Mouse (Mus musculus) forebrain, embryonic 11.5 days (tissue): ENCODE data around the gene Pecr. TPM values are rescaled to one million over a fixed set of nuclear protein-coding genes. Genes with fewer than 3 reads are reported as not detected.

Experiments
- ATAC-seq: fragments of 200-750 bp; cut with Nextera tagmentation; replicated peaks from 2 replicates; pipeline ENCODE4 v1.8.0; 2017; ENCODE audit warnings: moderate TSS enrichment; ENCODE audit not compliant: low FRiP score
- DNase-seq: peaks from one replicate; pipeline ENCODE4 v3.0.0-alpha.2; 2017; ENCODE audit warnings: low spot score
- H3K27ac ChIP-seq: fragments of 300-500 bp; sonication (generic); 2 replicates; pipeline ENCODE4 v1.5.1; 2014; ENCODE audit warnings: low read depth, low read length
- H3K27me3 ChIP-seq: fragments of 300-500 bp; sonication (generic); 2 replicates; pipeline ENCODE4 v1.6.1; 2014; ENCODE audit warnings: mild to moderate bottlenecking, low read length, mixed read lengths; ENCODE audit not compliant: control insufficient read depth, insufficient read depth
- H3K36me3 ChIP-seq: fragments of 300-500 bp; sonication (generic); 2 replicates; pipeline ENCODE4 v1.6.1; 2014; ENCODE audit warnings: mild to moderate bottlenecking, low read length, moderate library complexity, mixed read lengths; ENCODE audit not compliant: control insufficient read depth, insufficient read depth
- H3K4me1 ChIP-seq: fragments of 300-500 bp; sonication (generic); replicated peaks from 2 replicates; pipeline ENCODE4 v1.6.1; 2014; ENCODE audit warnings: low read length, mixed read lengths; ENCODE audit not compliant: control insufficient read depth, insufficient read depth
- H3K4me2 ChIP-seq: fragments of 300-500 bp; sonication (generic); 2 replicates; pipeline ENCODE4 v1.6.1; 2014; ENCODE audit warnings: low read depth, mild to moderate bottlenecking, low read length, moderate library complexity, mixed read lengths; ENCODE audit not compliant: severe bottlenecking
- H3K4me3 ChIP-seq: fragments of 300-500 bp; sonication (generic); 2 replicates; pipeline ENCODE4 v1.5.1; 2014; ENCODE audit warnings: low read depth, low read length
- H3K9ac ChIP-seq: fragments of 300-500 bp; sonication (generic); 2 replicates; pipeline ENCODE4 v1.6.1; 2014; ENCODE audit warnings: low read length
- H3K9me3 ChIP-seq: fragments of 300-500 bp; sonication (generic); 2 replicates; pipeline ENCODE4 v1.6.1; 2016; ENCODE audit warnings: low read length, mixed read lengths; ENCODE audit not compliant: control insufficient read depth
- WGBS: fragments of 180-500 bp; shearing (Covaris S2); extraction: QIAGEN DNeasy Blood & Tissue Kit; methylation state at CpG from one replicate; pipeline ENCODE4 v1.1.7; 2014; 5-methylcytosine and 5-hydroxymethylcytosine counted together
- polyA plus RNA-seq: library from polyadenylated mRNA; unstranded; fragments of >200 nt; fragmentation: Nextera tagmentation; extraction: Ambion mirVana; gene quantifications from 2 replicates; pipeline ENCODE4 v1.2.1, GENCODE M21; 2014

Pecr gene
- polyA plus RNA-seq, 1 experiment from 2014 or later: 14.5 TPM

- ATAC-seq: no peak
- H3K36me3 ChIP-seq: peaks cover 2% of the 10 kb centered on the region; the same call in 1 of the 2 replicates
- no peak overlapping the region for H3K4me2 ChIP-seq
- H3K27ac ChIP-seq: no peak overlapping the region
- H3K27me3 ChIP-seq: no peaks in the 10 kb centered on the region
- no peak overlapping the region for H3K4me3 ChIP-seq
- H3K9ac ChIP-seq: no peak overlapping the region
- no peak for DNase-seq
- WGBS: 84% methylated on average over 9 of the region's 9 CpGs
- no peaks in the 10 kb centered on the region for H3K4me1 ChIP-seq
- H3K9me3 ChIP-seq: no peaks in the 10 kb centered on the region
Observed at GRCm38 (mm10) chr1:72312701-72313398, 28.7 kb upstream of the Pecr start.

GRCm38 (mm10) chr1:72309744-72310424 is 25.8 kb upstream of the Pecr start:
- DNase-seq (no peak), ATAC-seq (no peak)
- Histone ChIP-seq H3K4me2 (no peak overlapping the region), H3K4me1 (no peaks in the 10 kb centered on the region), H3K9me3 (no peaks in the 10 kb centered on the region), H3K9ac (no peak overlapping the region), H3K27me3 (no peaks in the 10 kb centered on the region), H3K36me3 (no peaks in the 10 kb centered on the region; the same call in 1 of the 2 replicates), H3K4me3 (no peak overlapping the region), H3K27ac (no peak overlapping the region)
- WGBS: 63% methylated on average over 6 of the region's 6 CpGs

GRCm38 (mm10) chr1:72308919-72309318 is 24.8 kb upstream of the Pecr start:
- no peak overlapping the region for H3K4me3 ChIP-seq
- H3K9ac ChIP-seq: no peak overlapping the region
- no peaks in the 10 kb centered on the region; the same call in 1 of the 2 replicates for H3K36me3 ChIP-seq
- H3K4me2 ChIP-seq: no peak overlapping the region
- WGBS: 62% methylated on average over 4 of the region's 4 CpGs
- ATAC-seq (no peak), DNase-seq (no peak)
- no peaks in the 10 kb centered on the region for H3K9me3 ChIP-seq
- H3K27me3 ChIP-seq: no peaks in the 10 kb centered on the region
- H3K27ac ChIP-seq: no peak overlapping the region
- no peaks in the 10 kb centered on the region for H3K4me1 ChIP-seq

- no peaks in the 10 kb centered on the region; the same call in 1 of the 2 replicates for H3K36me3 ChIP-seq
- no peaks in the 10 kb centered on the region for H3K4me1 ChIP-seq
- no peaks in the 10 kb centered on the region for H3K27me3 ChIP-seq
- ATAC-seq (peak; percentile 98), DNase-seq (peak; percentile 95)
- H3K27ac ChIP-seq: peak within 1 kb of the TSS; percentile 82
- H3K9me3 ChIP-seq: no peaks in the 10 kb centered on the region
- under 1% methylated on average over 21 of the region's 21 CpGs for WGBS
- peak within 1 kb of the TSS; percentile 56 for H3K4me3 ChIP-seq
- H3K9ac ChIP-seq: peak within 1 kb of the TSS; percentile 88
- peak within 1 kb of the TSS; percentile 53 for H3K4me2 ChIP-seq
Observed at GRCm38 (mm10) chr1:72307317-72307798, 23.2 kb upstream of the Pecr start, which contains the start of gene Xrcc5. Gene Xrcc5 (plus strand): TSS chr1:72307421.

GRCm38 (mm10) chr1:72306679-72307181 is 22.6 kb upstream of the Pecr start:
- 4% methylated on average over 11 of the region's 11 CpGs for WGBS
- Histone ChIP-seq H3K4me1 (no peaks in the 10 kb centered on the region), H3K36me3 (no peaks in the 10 kb centered on the region), H3K9me3 (no peaks in the 10 kb centered on the region), H3K4me2 (peak overlapping the region; percentile 53), H3K9ac (peak overlapping the region; percentile 88), H3K27ac (peak overlapping the region; percentile 82), H3K27me3 (no peaks in the 10 kb centered on the region), H3K4me3 (peak overlapping the region; percentile 56; the same call in 1 of the 2 replicates)
- DNase-seq (no peak), ATAC-seq (peak; percentile 85)

GRCm38 (mm10) chr1:72306241-72306640 is 22.1 kb upstream of the Pecr start:
- 50% methylated on average over 3 of the region's 3 CpGs for WGBS
- Histone ChIP-seq H3K4me3 (no peak overlapping the region), H3K36me3 (no peaks in the 10 kb centered on the region), H3K27me3 (no peaks in the 10 kb centered on the region), H3K27ac (no peak overlapping the region), H3K9ac (no peak overlapping the region; the same call in 1 of the 2 replicates), H3K4me1 (no peaks in the 10 kb centered on the region), H3K4me2 (no peak overlapping the region), H3K9me3 (no peaks in the 10 kb centered on the region)
- no peak for DNase-seq
- ATAC-seq: no peak

GRCm38 (mm10) chr1:72301845-72302244 is 17.7 kb upstream of the Pecr start:
- DNase-seq: no peak
- H3K9ac ChIP-seq: no peak overlapping the region
- H3K4me2 ChIP-seq: no peak overlapping the region
- H3K4me1 ChIP-seq: no peaks in the 10 kb centered on the region
- no peak overlapping the region for H3K27ac ChIP-seq
- no peak for ATAC-seq
- 87% methylated on average over 1 of the region's 1 CpGs for WGBS
- H3K4me3 ChIP-seq: no peak overlapping the region
- no peaks in the 10 kb centered on the region for H3K27me3 ChIP-seq
- H3K9me3 ChIP-seq: no peaks in the 10 kb centered on the region
- H3K36me3 ChIP-seq: no peaks in the 10 kb centered on the region

- no peak overlapping the region for H3K4me3 ChIP-seq
- H3K27ac ChIP-seq: no peak overlapping the region
- 89% methylated on average over 8 of the region's 8 CpGs for WGBS
- no peaks in the 10 kb centered on the region for H3K4me1 ChIP-seq
- no peaks in the 10 kb centered on the region for H3K9me3 ChIP-seq
- no peaks in the 10 kb centered on the region for H3K27me3 ChIP-seq
- DNase-seq (no peak), ATAC-seq (no peak)
- H3K9ac ChIP-seq: no peak overlapping the region
- no peaks in the 10 kb centered on the region for H3K36me3 ChIP-seq
- H3K4me2 ChIP-seq: no peak overlapping the region
Observed at GRCm38 (mm10) chr1:72295746-72296145, 11.6 kb upstream of the Pecr start.
